Mouse (Mus musculus): Measurements from ENCODE around the gene Atp1b1.

Atp1b1 gene

DNA sequence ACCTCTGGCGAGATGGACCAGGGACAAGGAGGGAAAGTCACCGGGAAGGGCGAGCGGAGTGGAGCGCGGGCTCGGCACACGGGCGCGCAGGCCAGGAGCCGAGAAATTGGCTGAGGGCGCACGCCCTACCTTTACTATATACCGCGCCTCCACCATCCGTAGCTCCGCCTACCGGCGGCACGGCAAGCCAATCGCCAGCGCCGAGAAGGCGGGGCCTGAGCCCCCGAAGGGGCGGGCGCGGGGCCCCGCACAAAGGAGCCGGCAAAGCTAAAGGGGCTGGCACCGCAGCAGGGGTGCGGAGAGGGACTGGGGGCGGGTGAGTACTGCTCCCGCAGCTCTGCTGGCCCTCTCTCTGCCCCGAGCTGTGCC is at the start of gene Atp1b1:
Gene Atp1b1, minus strand, starts transcription at position 111 of the 369 bp plus-strand sequence.
- DNase-seq = peak; percentile 91

DNA sequence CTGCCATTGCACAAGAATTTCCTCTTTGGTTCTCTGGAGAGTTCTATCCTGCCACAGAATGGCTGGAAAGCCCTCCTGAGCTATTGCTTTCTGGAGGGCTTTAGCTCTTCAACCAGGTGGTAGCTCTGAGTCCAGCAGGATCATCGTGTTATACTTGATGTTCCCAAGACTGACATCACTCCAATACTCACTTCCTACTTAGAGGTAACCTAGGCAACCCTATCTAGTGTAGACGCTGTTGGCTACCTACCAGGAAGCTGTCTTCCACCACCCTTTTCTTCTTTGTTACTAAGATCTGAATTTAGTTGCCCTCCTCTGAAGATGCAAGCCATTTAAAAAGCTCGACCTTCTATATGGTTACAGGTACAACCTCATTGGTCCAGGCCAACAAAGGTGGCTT is 46.9 kb upstream of the Atp1b1 start:
- no peak for DNase-seq

DNA sequence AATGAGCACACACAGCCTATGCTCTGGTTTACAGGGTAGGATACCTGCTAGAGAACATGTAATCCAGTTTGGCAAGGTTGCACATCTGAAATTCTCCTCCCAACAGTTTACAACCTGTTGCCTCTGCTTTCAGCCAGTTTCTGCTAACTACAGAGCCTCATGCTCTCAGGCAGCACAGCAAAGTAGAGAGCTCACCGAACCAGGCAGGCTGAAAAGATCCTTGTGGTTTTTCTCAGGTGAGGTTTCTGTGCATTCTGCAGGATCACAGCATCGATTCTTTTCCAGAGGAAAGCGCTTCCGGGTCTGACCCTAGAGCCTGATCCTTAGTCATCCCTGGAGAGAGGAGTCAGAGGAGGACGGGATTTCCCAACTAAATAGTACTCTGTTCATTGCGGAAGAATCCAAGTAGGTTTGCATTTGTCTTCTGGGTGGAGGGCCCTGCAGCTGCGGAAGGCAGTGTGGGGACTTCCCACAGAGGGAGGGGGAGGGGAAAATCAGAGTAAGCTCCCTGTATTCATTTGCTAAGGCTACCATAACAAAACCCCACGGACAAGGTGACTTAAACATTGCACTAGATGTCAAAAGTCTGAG is 45.1 kb upstream of the Atp1b1 start:
- peak in 1 of 2 experiments; percentile 39 for DNase-seq

DNA sequence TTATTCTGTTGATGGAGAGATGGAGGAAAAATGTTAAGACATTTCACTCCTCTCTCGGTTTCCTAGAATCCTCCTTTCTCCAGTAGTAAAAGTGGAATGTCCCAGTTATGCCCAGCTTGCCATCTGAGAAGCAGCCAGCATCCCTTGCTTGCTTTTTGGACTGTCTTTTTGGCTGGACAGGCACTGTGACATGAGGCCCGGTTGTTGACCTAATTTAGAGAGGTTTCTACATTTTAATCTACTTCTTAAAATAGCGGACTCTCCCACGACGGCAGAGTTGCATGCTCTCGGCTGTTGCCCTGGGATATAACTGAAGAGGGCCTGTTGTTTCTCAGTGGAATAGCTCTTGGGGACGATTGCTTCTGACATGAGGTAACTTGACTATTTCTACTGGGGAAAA is 44.1 kb upstream of the Atp1b1 start:
- DNase-seq = no peak

DNA sequence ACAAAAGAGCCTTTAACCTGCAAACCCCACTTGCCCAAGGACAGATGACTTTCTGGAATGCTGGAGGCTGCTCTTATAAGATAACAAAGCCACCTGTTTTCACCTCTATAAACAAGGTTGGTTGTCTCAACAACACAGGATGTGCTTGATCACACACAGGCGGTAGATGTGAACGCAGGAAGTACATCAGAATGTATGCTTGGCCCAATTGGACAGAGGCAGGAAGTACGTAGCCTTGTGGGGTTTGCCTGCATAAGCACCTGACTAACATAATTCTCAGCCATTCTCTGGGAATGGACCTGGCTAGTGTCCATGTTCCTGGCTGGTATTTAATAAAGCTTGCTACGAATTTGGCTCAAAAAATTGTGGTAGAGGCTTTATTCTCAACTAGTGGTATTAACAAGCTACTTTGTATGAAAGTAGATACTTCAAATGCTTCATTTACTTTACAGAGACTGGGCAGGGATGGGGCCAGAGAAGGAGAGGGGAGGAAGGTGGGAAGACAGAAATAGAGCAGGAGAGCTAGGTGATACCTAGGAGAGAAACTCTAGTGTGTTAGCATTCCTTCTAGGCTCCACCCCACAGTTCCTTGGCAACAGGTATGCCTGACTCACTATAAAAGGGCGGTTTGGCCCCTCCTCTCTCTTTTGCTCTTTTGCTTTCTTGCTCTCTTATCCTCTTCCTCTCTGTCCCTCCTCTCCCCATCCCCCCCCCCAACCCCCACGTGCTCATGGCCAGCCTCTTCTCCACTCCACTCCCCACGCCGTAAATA is 36.8 kb upstream of the Atp1b1 start:
- DNase-seq = no peak

DNA sequence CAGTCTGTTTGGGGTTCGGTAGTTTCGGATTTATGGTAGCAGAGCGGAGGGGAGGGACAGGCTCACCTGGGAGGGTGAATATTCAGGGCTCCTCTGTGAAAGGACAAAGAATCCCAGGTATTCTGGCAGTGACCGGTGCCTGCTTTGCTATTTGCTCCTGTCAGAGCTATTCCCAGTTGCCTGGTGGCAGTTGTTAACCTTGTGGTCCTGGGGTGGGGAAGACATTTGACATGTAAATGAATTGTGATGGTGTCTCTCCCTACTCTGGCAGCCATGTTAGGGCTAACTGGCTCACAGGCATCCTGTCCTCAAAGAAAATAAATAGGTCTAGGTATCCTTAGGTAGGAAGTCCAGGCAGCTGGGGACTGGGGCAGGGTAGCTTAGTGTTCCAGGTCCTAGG is 36.1 kb upstream of the Atp1b1 start:
- no peak for DNase-seq

DNA sequence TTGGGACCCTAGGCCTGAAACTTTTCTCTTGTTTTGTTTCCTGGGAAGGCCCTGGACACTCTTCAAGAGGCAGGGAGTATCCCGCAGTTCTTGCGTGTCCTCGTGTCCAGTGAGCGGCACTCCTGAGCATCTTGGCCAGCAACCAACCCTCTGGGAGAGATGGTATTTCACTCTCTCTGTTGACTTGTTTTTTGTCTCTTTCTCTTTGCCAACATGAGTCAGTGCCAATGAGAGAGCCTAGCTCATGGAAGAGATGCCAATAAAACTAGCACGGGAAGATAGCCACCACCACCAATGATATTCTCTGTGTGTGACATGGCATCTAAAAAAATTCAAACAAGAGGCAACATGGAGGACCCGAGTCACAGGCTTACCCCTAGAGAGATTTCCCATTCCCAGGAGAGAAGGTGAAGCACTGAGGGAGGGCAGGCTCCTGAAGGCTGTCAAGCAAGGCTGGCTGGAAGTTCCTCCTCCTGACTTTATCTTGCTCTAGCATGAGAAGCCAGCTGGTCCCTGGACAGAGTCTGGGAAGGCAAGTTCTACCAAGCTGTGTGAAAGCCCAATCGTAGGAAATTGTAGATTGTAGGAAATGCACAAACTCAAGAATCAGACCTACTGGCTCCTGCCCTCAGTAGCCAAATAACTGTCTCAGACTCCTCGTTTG is 35.0 kb upstream of the Atp1b1 start:
- peak in 1 of 2 experiments; percentile 53 for DNase-seq

DNA sequence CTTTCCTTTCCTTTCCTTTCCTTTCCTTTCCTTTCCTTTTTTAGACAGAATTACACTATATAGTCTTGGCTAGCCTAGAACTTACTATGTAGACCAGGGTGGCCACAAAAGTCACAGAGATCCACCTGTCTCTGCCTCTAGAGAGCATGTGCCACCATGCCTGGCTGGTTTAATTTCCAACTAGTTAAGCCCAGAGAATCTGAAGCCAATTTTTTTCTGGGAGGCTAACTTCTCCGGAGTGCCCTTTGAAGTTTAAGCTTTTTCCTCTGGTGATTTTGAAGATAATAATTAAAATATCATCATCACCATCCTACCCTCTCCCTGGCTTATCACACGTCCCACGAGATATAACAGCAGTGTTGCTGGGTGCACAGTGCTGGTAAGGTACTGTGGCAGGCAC is 34.3 kb upstream of the Atp1b1 start:
- no peak for DNase-seq

DNA sequence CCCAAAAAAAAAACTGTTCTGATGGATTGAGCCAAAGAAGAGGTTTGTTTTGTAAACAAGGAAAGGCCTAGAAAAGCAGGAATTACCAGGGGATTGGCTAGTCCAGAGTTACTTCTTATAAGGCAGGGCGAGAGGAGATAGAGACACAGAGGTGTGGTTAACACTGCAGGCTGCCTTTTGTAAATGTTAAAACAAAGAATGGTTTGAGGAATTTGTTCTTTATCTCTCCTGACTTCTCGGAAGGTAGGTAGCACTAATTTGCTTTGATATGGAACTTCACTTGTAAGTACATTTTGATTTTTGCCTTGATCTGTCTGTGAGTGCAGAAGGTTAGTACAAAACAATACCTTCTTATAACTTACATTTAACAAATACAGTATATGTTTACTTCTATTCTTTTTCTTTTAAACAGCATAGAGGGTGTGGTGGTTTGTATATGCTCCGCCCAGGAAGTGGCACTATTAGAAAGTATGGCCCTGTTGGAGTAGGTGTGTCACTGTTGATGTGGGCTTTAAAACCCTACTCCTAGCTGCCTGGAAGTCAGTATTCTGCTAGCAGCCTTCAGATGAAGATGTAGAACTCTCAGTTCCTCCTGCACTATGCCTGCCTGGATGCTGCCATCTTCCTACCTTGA is 31.9 kb upstream of the Atp1b1 start:
- no peak for DNase-seq

DNA sequence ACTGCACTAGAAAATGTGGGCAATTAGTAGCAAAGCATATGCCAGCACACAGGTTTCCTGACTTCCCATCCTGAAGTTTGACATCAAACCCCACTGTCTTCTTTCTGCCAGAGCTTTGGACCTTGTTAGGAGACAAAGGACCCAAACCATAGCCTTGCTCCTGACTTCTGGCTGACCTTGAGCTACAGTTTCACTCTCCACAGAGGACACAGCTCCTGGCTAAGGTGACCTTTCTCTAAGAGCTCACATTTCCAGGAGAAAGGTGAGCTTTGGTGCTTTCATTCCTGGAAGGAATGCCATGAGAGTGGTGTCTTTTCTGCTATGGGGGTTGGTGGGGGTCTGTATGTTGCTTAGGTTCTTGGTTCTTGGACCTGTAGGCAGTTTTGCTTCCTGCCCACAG is 25.6 kb upstream of the Atp1b1 start:
- DNase-seq = no peak

DNA sequence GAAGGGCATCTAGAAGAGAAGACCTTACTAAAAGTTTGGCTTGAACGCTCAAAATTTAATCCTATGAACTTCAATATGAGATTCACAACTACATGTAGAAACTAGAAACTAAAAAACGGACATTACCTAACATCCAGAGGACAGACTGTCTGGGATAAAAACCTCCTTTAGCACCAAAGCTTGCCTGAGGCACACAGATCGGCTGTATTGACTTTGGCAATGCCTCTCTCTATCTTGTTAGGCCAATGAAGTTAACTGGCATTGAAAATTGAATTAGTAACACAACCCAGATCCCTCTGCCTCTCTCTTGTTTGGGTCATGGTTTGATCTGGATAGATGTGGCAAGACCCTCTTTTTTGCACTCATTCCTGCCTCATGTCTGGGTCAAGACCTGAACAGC is 24.7 kb upstream of the Atp1b1 start:
- DNase-seq = no peak

DNA sequence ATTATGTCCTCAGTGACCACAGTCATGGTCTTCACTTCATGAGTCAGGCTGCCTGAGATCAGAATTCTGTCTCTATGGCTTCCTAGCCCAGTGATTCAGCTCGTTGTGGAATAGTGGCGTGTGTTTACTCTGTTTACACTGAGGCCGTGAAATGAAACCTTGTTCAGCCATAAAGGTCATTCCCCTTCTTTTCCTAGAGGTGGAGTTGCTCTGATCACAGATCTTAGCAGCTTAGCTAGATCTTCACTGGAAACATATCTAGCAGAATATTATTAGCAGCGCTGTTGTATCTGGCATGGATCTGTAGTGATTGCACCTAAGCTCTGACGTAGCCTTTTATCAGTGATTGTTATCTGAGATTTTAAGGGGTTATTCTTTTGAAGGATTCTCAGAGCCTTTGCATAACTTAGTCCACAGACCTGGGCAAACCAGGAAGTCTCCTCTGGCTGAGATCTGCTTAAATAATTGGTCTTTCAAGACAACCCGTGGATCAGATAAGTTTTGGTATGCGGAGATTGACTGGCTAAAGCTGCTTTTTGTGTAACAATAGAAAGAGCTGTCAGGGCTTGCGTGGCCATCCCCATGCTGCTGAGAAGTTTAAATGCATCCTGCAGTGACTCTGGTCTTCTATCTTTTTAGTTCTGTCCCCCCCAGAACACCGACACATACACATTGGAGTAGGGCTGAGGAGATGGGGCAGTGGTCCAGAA is 23.6 kb upstream of the Atp1b1 start:
- no peak for DNase-seq

DNA sequence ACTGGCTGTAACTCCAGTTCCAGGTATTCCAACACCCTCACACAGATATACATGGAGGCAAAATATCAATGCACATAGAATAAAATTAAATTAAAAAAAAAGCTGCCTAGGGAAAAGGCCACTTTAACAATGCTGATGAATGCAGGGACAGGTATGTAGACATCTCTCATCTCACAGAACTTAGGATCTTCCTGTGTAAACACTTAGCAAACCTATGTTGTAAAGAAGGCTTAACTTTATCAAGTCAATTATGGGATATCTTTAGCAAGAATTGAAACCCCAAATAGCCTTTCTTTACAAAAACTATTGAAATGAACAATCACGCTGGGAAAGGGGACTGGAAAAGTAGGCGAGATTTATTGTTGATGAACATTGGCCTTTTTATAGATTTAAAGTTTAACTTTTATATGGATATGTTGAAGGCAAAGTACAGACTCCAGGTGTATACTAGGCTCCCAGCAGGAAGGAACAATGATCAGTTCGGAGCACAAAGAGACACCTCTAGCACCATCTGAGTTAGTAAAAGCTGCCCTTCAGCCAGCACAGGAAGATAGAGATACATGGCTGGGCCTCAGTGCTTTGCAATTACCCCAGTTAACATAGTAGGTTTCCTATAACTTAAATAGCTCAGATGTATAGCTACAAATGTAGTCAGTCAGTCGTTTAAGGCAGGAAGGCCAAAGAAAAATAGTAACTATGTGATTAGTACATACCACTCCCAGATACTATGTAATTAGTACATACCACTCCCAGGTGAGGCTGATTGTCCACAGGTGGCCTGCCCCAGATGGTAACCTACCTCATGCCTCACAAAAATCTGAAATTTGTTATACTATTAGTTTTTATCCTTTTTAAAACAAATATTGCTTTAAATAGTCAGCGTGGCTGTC is 22.8 kb upstream of the Atp1b1 start:
- no peak for DNase-seq

DNA sequence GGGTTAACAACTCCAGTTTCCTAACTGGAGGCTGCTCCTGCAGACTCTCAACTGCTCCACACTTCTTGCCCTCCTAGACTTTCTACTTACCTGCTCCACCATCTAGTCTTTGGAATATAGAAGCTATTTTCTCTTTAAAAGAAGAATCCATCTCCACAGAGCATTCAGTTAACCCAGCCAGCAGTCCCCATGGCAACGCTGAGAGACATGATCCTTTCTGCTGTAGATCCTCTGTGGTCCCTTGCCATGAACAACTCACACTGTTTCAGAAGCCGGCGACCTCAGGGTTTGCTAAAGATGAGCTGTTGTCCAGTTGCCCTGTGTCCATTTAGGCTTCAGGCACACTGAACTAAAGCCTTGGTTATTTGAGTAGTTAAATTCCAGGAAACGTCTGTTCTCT is 17.7 kb upstream of the Atp1b1 start:
- DNase-seq = no peak

DNA sequence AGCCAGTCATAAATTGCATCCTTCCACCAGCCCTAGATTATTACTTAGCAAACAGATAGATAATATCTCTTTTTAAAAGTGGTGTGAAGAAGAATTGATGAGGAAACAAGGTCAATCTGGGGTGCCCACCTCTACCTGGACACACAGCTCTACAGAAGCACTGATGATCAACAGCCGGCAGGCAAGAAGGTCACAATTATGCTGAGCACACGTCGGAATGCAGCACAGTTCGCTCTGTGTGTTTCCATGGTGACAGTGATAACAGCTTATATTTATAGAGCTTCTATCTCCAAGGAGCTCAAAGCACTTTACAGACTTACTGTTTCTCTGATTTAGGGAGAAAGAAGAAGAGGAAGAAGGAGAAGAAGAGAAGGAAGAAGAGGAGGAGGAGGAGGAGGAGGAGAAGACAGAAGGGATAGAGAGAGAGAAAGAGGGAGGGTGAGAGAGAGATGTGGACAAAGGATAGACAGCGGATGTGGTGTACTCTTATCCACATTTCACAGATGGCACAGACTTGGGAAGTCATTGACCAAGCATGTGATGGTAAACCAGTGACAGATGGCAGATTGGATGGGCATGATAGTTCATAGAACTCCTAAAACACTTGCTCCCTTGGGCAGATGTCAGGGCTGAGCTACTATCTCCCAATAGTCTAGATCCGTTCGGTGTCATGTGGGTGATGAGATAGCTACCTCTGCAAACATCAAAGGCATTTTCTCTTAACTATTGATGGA is 16.8 kb upstream of the Atp1b1 start:
- DNase-seq = no peak

DNA sequence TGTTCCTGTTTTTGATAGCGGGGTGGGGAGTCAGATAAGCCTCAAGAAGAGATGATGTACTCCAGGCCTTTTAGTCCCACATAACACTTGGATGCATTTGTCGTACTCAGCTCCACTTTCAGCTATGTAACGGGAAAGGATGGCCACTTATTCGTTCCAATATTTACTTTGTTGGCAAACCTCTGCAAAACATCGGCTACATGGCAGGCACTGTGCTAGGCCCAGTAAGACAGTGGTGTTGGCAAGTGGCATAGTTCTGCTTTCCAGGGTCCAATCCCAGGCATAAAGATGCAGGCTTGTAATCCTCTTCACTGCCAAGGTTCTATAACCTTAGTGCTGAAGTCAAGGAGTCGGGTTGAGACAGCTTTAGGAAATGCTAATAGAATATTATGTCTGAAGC is 16.2 kb upstream of the Atp1b1 start:
- no peak for DNase-seq

DNA sequence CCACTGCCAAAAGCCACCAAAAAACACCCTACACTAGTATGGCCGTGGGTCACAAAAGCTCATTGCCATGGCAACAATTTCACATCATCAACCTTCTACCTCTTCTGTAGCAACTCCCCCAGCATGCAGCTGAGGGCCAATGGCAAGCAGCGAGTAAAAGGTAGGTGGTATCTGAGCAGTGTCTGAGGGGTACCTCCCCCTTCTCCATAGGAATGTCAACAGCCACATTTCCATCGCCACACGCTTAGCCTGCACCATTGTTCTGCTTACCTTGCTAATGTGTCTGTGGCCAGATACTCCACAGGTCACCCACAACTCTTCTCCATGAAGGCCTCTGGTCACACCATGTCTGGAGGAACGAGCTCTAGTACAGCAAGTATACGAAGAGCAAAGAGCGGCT is 15.2 kb upstream of the Atp1b1 start:
- DNase-seq = no peak

DNA sequence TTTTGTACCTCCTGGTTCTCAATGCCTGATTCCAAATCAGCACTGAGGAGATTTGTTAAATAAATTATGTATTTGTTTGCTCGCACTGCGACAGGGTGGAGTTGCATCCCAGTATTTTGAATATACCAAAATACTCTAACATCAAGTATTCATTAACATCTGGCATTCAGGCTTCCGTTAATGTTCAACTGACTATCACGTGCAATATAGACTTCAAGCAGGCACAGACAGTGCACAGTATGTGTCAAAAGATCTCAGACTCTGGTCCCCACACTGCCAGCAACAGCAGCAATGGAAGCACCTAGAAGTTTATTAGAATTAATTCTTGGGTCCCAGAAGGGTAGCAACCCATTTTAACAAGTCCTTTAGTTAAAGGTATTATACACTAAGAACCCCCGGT is 13.5 kb upstream of the Atp1b1 start:
- peak; percentile 53 to 79 for DNase-seq

DNA sequence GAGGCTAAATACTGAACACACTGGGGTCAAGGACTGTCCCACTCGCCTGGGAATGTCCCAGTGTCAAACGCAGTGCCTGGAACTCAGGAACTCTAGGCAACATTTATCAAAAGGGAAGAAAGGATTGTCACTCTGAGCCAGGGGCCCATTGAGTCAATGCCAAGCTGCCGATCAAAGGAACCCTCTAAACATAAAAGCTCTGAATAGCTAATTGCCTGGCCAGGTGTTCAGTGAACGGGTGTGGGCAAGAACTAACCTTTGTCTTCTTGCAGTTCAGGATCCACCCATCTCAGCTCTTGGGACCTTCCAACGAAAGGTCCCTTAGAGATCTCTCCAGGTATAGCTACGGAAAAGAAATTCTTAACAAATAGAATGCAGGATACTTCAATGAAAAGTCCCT is 12.8 kb upstream of the Atp1b1 start:
- DNase-seq = no peak

DNA sequence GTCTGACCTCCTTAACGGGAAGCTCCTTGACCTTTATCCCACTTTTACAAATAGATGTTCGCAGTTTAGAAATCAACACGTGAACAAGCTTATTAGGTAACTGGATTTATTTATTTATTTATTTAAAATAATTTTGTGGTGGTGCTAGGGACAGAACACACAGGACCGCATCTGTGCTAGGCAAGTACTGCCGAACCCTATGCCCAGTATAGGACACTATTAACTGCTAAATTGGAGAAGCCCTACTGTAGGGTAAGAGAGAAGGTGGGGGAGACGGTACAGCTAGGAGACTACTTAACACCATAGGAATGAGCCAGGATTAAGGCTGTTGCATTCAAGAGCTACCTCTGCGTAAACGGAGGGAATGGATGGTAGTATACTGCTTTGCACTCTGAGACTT is 10.2 kb upstream of the Atp1b1 start:
- no peak for DNase-seq

DNA sequence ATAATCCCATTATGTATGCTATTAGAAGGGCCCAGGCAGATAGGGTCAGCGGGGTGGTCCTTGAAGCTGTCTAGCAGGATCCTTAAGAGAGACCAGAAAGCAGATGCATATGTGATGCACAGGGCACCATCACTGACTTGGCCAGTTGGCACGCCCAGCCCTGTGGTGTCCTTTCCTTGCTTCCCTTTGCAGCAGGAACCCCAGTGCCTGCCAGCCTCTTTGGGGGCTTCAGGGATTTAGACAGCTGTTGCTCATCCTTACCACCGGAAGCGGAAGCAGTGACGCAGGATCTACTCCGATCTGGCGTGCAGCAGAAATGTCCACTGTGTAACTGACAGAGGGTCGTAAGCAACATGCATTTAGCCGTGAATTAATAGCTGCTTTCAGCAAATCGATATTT is 9.3 kb upstream of the Atp1b1 start:
- no peak for DNase-seq
